Mouse (Mus musculus): ENCODE measurements at regions not wholly inside any gene's neighbourhood (a gene's known extent, or its start where the extent isn't known, plus 50 kb on each side); places are given as distances from the start of the nearest gene placed in this dataset.

DNA sequence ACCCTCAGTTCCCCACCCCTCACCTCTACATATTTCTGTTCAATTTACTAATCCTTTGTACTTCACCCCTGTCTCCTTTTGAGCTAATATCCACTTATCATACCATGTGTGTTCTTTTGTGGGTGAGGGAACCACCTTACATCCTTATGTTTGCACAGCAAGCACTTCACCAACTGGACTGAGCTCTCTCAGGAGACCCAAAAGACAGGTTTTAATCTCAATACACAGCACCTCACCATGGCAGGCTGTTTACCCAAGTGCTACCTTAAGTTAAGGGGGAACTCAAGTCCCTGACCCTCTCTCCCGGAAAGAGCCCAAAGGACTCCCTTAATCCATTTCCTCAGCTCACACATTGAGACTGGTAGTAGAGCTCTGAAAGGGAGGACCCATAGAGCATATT is 62.3 kb upstream of the Agr3 start:
- H3K27me3 ChIP-seq: no peaks in the 10 kb centered on the region
- H3K36me3 ChIP-seq: no peaks in the 10 kb centered on the region
- no peak overlapping the region for H3K4me2 ChIP-seq (replicated peaks)
- H3K9ac ChIP-seq (replicated peaks): no peak overlapping the region
- H3K4me1 ChIP-seq: no peaks in the 10 kb centered on the region
- no peak for ATAC-seq (ENCODE audit: low FRiP score, low read depth)
- no peaks in the 10 kb centered on the region for H3K9me3 ChIP-seq
- H3K27ac ChIP-seq (replicated peaks): no peak overlapping the region
- 93% methylated on average over 1 of the region's 1 CpGs for WGBS
- H3K4me3 ChIP-seq: no peak overlapping the region

DNA sequence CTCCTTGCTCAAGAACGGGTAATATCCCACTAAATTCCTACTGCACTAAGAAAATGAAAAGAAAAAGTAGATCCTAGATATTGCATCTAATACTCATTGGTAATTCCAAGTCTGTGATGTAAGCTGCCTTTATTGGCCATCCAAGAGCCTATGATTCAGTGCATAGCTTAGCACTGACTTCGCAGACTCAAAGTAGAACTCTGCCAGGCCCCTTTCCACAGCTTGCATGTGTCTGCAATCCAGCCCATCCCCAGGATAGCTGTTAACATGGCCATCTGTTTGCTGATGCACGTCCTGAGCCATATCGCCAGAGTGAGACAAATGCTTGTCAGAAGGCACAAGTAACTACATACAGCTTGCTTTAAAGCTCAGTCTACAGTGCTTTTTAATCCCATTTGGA is 72.3 kb upstream of the Agr3 start:
- H3K36me3 ChIP-seq: no peaks in the 10 kb centered on the region
- no peak overlapping the region for H3K4me2 ChIP-seq (replicated peaks)
- no peaks in the 10 kb centered on the region for H3K4me1 ChIP-seq
- no peak overlapping the region for H3K27ac ChIP-seq (replicated peaks)
- no peak for ATAC-seq (ENCODE audit: low FRiP score, low read depth)
- no peak overlapping the region for H3K9ac ChIP-seq (replicated peaks)
- H3K4me3 ChIP-seq: no peak overlapping the region
- no peaks in the 10 kb centered on the region for H3K27me3 ChIP-seq
- no peaks in the 10 kb centered on the region for H3K9me3 ChIP-seq
- WGBS: 95% methylated on average over 4 of the region's 4 CpGs

DNA sequence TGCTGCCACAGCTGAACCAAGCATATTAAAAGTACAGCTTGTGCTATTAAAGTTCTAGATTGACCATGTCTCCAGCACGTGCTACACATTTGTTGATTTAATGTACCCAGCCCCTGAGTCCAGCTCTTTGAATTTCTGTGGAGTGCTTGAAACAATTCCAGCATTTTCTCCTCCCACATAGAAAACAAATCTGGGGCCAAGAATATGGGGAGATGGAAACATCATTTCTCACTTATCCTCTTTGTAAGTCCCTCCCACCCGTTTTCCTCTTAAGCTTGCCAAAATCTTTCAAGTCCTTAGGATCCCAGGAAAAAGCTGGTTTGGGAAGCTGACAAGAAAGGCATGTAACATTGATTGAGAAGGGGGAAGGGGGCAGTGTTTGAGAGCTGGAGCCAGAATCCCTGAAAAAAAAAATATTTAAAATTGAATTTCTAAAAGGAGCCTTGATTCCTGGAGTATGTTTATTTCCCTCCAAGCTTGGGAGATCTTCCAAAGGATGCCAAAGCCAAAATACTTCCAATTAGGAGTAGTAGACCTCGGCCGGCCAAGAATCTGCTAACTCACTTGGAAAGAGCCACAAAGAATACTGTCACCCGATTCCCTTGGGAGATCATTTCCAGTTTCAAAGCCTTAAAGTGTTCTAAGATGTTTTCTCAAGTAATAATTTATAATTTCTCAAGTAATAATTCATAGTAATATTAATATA is 78.4 kb upstream of the Agr3 start:
- no peak overlapping the region for H3K27ac ChIP-seq (replicated peaks)
- ATAC-seq (ENCODE audit: low FRiP score, low read depth): no peak
- WGBS: 84% methylated on average over 5 of the region's 5 CpGs
- H3K4me1 ChIP-seq: no peaks in the 10 kb centered on the region
- H3K36me3 ChIP-seq: no peaks in the 10 kb centered on the region
- H3K27me3 ChIP-seq: no peaks in the 10 kb centered on the region
- no peak overlapping the region for H3K4me3 ChIP-seq
- no peak overlapping the region for H3K4me2 ChIP-seq (replicated peaks)
- no peaks in the 10 kb centered on the region for H3K9me3 ChIP-seq
- no peak overlapping the region for H3K9ac ChIP-seq (replicated peaks)

DNA sequence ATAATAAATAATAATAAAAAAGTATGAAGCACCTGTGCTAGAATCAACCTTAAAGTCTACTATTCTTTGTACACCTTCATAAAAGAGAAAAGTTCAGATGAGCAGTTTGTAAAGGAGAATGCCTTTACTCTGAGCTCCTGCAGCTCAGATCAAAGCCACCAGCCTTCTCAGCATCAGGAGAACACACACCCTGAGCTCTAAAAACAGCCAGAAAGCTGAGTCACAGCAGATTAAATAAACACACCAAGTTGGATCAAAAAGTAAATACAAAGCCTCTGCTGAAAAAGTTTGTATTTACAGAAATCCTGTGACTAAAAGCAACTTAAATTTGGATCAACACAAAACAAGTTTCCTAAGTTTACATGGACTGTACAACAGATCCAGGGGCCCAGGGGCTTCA is 88.5 kb upstream of the Agr3 start:
- Histone ChIP-seq H3K9ac (replicated peaks) (no peak overlapping the region), H3K4me3 (no peak overlapping the region), H3K9me3 (no peaks in the 10 kb centered on the region), H3K27ac (replicated peaks) (no peak overlapping the region), H3K4me2 (replicated peaks) (no peak overlapping the region), H3K4me1 (no peaks in the 10 kb centered on the region), H3K36me3 (no peaks in the 10 kb centered on the region), H3K27me3 (no peaks in the 10 kb centered on the region)
- ATAC-seq (ENCODE audit: low FRiP score, low read depth): no peak

DNA sequence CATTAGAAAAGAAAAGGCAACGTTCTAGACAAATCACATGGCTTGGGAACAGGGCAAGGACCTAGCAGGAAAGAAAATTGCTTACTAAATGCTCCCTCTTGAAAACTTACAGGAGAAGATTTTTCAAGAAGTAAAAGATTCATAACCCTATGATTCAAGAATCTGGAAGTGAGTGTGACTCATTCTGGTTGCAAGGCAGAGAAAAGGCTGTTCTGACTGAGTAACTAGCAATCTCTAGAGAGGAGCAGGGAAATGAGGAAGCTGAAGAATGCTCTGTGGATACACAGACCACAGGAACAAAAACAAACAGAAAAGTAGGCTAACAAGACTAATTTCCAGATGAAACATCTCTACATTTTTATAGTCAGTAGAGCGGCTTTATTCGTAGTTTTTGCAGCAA is 92.1 kb upstream of the Agr3 start:
- H3K9ac ChIP-seq (replicated peaks): no peak overlapping the region
- 81% methylated on average over 3 of the region's 3 CpGs for WGBS
- no peak for ATAC-seq (ENCODE audit: low FRiP score, low read depth)
- H3K4me1 ChIP-seq: no peaks in the 10 kb centered on the region
- H3K36me3 ChIP-seq: no peaks in the 10 kb centered on the region
- no peaks in the 10 kb centered on the region for H3K9me3 ChIP-seq
- no peak overlapping the region for H3K4me2 ChIP-seq (replicated peaks)
- no peaks in the 10 kb centered on the region for H3K27me3 ChIP-seq
- no peak overlapping the region for H3K4me3 ChIP-seq
- H3K27ac ChIP-seq (replicated peaks): no peak overlapping the region

DNA sequence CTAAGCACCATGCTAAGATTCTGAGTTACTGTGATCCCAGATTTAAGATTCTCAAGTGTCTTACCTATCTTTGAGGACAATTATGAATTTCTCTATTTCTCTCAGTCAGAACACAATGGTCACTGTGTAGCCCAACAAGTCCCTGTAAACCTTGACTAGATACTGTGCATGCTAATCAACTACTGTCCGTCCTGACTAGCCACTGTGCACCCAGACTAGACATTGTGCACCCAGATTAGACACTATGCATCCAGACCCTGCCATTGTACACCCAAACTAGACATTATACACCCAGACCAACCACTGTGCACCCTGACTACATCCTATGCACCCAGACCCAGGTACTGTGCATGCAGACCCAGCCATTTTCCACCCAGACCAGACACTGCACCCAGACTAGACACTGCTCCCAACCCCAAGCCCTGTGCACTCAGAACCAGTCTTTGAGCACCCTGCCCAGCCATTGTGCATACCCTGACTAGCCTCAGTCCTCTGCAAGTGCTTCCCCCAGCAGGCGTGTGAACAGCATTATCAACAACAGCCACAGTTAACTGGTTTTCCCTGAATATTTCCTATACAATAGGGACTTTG is 93.4 kb upstream of the Agr3 start:
- no peak overlapping the region for H3K27ac ChIP-seq (replicated peaks)
- no peaks in the 10 kb centered on the region for H3K4me1 ChIP-seq
- 82% methylated on average over 2 of the region's 2 CpGs for WGBS
- H3K36me3 ChIP-seq: no peaks in the 10 kb centered on the region
- no peak overlapping the region for H3K4me3 ChIP-seq
- no peaks in the 10 kb centered on the region for H3K9me3 ChIP-seq
- no peak overlapping the region for H3K9ac ChIP-seq (replicated peaks)
- no peaks in the 10 kb centered on the region for H3K27me3 ChIP-seq
- ATAC-seq (ENCODE audit: low FRiP score, low read depth): peak; percentile 27; the same call in 1 of the 2 replicates
- H3K4me2 ChIP-seq (replicated peaks): no peak overlapping the region

DNA sequence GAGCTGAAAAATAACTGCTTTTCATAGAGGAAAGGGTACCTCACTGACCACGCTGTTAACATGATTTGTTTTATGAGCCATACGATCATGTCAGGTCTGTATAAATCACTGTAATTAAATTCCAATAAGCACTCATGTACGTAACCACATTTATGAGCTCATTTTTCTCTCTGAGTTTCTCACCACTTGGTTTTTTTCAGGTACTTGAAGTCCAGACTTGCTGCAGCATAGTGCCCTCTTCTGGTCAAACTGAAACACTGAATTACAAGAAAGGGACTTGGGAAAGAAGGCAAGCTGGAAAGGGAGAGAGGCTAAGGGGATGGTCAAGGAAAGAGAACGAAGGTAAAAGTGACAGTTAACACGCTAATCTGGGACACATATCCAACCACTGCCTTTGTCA is 94.2 kb upstream of the Agr3 start:
- Histone ChIP-seq H3K27me3 (no peaks in the 10 kb centered on the region), H3K4me2 (replicated peaks) (no peak overlapping the region), H3K27ac (replicated peaks) (no peak overlapping the region), H3K4me3 (no peak overlapping the region), H3K9ac (replicated peaks) (no peak overlapping the region), H3K36me3 (no peaks in the 10 kb centered on the region), H3K9me3 (no peaks in the 10 kb centered on the region), H3K4me1 (no peaks in the 10 kb centered on the region)
- WGBS: 28% methylated on average over 5 of the region's 5 CpGs
- peak; percentile 61 for ATAC-seq (ENCODE audit: low FRiP score, low read depth)

DNA sequence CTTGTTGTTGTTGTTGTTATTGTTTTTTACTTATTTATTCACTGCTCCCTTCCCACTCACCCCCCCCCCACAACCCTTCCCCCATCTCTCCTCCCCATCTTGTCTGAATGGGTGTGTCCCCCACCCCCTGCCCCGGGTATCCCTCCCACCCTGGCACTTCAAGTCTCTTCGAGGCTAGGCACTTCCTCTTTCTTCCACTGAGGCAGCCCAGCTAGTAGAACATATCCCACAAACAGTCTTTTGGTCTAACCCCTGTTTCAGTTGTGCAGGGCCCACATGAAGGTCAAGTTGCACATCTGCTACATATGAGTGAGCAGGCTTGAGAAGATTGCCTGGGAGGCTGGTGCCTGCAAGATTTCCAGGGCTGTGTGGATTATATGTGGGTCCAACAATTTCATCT is 97.6 kb upstream of the Agr3 start:
- Histone ChIP-seq H3K4me2 (replicated peaks) (no peak overlapping the region), H3K9ac (replicated peaks) (no peak overlapping the region), H3K4me3 (no peak overlapping the region), H3K27ac (replicated peaks) (no peak overlapping the region), H3K9me3 (no peaks in the 10 kb centered on the region), H3K27me3 (no peaks in the 10 kb centered on the region), H3K4me1 (no peaks in the 10 kb centered on the region), H3K36me3 (no peaks in the 10 kb centered on the region)
- ATAC-seq (ENCODE audit: low FRiP score, low read depth): no peak
- WGBS: 59% methylated on average over 2 of the region's 2 CpGs

DNA sequence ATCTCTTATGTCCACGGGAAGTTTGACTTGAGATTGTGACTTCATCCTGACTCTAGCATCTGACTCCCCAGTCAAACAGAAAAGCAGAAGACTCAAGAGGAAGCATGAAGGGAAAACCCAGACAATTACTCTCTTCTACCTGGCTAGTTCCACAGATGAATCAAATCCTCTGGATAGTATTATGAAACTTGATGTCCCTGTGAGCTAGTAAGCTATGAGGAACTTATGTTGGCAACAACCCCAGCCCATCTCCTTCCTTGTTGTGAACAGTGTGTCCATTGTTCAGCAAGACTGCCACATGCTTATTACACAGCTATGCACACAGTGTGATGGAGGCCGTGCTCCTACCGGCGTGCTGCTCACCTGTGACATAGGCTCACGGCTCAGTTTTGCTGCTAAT is 98.4 kb upstream of the Agr3 start:
- H3K36me3 ChIP-seq: no peaks in the 10 kb centered on the region
- no peak for ATAC-seq (ENCODE audit: low FRiP score, low read depth)
- no peak overlapping the region for H3K4me3 ChIP-seq
- H3K9me3 ChIP-seq: no peaks in the 10 kb centered on the region; the same call in 1 of the 2 replicates
- H3K9ac ChIP-seq (replicated peaks): no peak overlapping the region
- WGBS: 90% methylated on average over 5 of the region's 5 CpGs
- H3K4me2 ChIP-seq (replicated peaks): no peak overlapping the region
- no peak overlapping the region for H3K27ac ChIP-seq (replicated peaks)
- no peaks in the 10 kb centered on the region for H3K4me1 ChIP-seq
- H3K27me3 ChIP-seq: no peaks in the 10 kb centered on the region

DNA sequence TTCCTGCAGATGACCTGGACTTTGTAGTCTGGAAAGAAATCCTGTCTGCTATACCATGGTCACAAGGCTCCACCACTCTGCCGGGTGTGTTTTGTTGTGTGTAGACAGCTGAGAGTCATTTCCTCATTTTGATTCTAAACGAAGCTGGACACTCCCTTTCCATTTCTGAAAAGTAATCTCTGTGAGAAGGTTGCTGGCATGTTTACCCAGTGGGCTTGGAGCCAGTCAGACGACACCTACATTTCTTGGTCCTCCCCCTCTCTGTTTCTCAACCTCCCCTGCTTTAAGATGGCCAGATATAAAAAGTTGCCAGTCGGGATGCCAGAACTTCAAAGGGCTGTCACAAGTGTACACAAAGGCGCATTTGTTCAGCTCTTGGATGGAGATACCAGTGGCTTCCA is 100.8 kb upstream of the Agr3 start:
- no peaks in the 10 kb centered on the region; the same call in 1 of the 2 replicates for H3K9me3 ChIP-seq
- H3K36me3 ChIP-seq: no peaks in the 10 kb centered on the region
- H3K4me1 ChIP-seq: no peaks in the 10 kb centered on the region
- no peak overlapping the region for H3K9ac ChIP-seq (replicated peaks)
- H3K27me3 ChIP-seq: no peaks in the 10 kb centered on the region
- H3K27ac ChIP-seq (replicated peaks): no peak overlapping the region
- no peak overlapping the region for H3K4me3 ChIP-seq
- H3K4me2 ChIP-seq (replicated peaks): no peak overlapping the region
- ATAC-seq (ENCODE audit: low FRiP score, low read depth): no peak
- WGBS: 41% methylated on average over 5 of the region's 5 CpGs

DNA sequence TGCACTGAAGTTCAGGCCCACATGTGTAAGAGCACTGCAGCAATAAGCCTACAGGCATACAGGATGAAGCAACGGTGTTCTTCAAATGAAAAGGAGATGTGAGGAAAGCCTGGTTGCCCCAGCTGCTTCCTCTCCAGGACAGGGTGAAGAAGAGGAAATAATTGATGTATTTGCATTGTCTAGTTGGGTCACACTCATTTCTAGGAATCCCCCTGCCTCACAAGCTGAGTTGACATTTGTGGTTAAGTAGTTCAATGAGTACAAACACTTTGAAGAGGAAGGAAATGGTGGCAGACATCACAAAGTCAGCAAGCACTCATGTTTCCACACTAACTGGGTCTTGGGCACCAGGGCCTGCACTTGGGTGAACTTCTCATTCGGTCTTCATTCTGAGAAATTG is 126.2 kb upstream of the Agr3 start:
- Histone ChIP-seq H3K27me3 (no peaks in the 10 kb centered on the region), H3K4me1 (no peaks in the 10 kb centered on the region), H3K27ac (replicated peaks) (no peak overlapping the region), H3K36me3 (no peaks in the 10 kb centered on the region), H3K9me3 (no peaks in the 10 kb centered on the region), H3K4me3 (no peak overlapping the region), H3K4me2 (replicated peaks) (no peak overlapping the region), H3K9ac (replicated peaks) (no peak overlapping the region)
- WGBS: 80% methylated on average over 2 of the region's 2 CpGs
- ATAC-seq (ENCODE audit: low FRiP score, low read depth): no peak

DNA sequence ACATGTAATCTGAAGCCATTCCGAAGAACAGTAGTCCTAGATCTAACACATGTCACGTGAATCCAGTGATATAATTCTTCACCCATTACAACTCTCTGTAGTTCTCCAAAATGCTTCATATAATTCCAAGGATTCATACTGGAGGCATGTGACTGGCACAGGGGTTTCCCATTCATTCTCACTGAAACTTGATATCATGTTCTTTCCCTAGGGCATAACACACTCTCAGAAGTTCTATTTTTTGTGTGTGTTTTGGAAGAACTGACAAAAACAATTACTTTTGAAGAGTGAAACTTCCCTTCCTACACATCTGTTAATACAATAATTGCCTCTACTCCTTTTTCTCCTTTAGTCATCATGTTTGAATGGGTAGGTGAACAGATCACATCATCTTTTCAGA is 150.0 kb upstream of the Agr3 start:
- no peak overlapping the region for H3K9ac ChIP-seq (replicated peaks)
- H3K4me1 ChIP-seq: no peaks in the 10 kb centered on the region
- H3K4me2 ChIP-seq (replicated peaks): no peak overlapping the region
- H3K27me3 ChIP-seq: no peaks in the 10 kb centered on the region
- no peaks in the 10 kb centered on the region for H3K36me3 ChIP-seq
- ATAC-seq (ENCODE audit: low FRiP score, low read depth): no peak
- no peak overlapping the region for H3K27ac ChIP-seq (replicated peaks)
- 82% methylated on average over 2 of the region's 2 CpGs for WGBS
- H3K4me3 ChIP-seq: no peak overlapping the region
- no peaks in the 10 kb centered on the region for H3K9me3 ChIP-seq
